Mouse (Mus musculus): Measurements from ENCODE around the gene Efna4. TPM values are rescaled to one million over a fixed set of nuclear protein-coding genes. Genes with fewer than 3 reads are reported as not detected.

Efna4 gene
- polyA plus RNA-seq, 1 experiment from 2014 or later: 20.6 TPM

- no peak overlapping the region for H3K27ac ChIP-seq (ENCODE audit: low read depth, low read length)
- ATAC-seq (ENCODE audit: low FRiP score) (no peak), DNase-seq (ENCODE audit: low spot score) (no peak)
- WGBS: 50% methylated on average over 3 of the region's 3 CpGs
- H3K9ac ChIP-seq (ENCODE audit: low read depth, low read length): no peak overlapping the region
- H3K4me1 ChIP-seq (replicated peaks; ENCODE audit: control insufficient read depth, insufficient read depth, low read length): peaks cover 17% of the 10 kb centered on the region
- peak overlapping the region; percentile 5; the same call in 1 of the 2 replicates for H3K4me2 ChIP-seq (replicated peaks; ENCODE audit: low read depth, low read length)
- no peaks in the 10 kb centered on the region for H3K9me3 ChIP-seq (ENCODE audit: control insufficient read depth, low read length)
- H3K36me3 ChIP-seq (ENCODE audit: control insufficient read depth, insufficient read depth, low read length): 0 out of 2 replicates have a peak, but pooled peaks cover 6% of the 10 kb centered on the region
- H3K4me3 ChIP-seq (ENCODE audit: low read depth, low read length): no peak overlapping the region
- H3K27me3 ChIP-seq (ENCODE audit: control insufficient read depth, insufficient read depth, low read length): no peaks in the 10 kb centered on the region
Observed at GRCm38 (mm10) chr3:89330346-89330745, 7.5 kb downstream of the Efna4 start.

DNA sequence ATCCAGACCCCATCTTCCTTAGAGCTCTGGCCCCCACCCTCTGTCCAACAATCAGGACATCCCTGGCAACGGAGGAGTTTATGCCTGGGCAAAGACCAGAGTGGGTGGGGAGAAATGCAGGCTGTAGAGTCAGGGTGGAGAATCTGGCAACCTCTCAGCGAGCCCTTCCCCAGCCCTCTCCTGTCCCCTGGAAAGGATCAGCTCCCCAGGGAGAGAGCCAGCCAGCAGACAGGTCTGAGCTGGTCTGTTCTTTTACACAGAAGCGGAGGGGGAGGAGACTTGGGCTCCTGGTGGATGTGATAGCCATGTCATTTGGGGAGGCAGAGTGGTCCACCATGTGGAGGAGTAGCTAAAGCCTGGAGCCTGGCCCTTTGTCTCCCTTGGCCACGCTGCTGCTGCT is 9.2 kb downstream of the Efna4 start:
- 20% methylated on average over 4 of the region's 4 CpGs for WGBS
- no peak overlapping the region for H3K27ac ChIP-seq (ENCODE audit: low read depth, low read length)
- no peak for DNase-seq (ENCODE audit: low spot score)

DNA sequence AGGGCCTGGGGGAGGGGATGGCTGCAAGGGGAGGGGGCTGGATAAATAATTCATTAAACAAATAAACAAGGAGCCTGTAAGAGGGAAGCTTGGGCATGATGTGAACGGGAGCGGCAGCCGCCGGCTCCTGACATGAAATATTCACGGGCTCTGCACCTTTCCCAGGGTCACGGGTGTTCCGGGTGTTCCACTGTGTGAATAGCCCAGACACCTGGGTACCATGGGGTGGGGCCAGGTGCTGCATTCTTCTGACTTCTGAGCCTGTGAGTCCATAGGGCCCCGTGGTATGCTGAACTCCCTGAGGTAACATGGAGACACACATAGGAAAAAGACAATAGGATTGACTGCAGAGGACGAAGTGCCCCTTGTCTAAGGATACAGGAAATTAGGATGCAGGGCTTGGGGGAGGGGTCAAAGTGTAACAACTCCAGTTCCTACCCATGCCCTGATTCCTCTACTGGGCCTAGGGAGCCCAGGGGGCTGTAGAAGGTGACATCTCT is 10.4 kb downstream of the Efna4 start:
- Histone ChIP-seq H3K27me3 (ENCODE audit: control insufficient read depth, insufficient read depth, low read length) (no peaks in the 10 kb centered on the region; the same call in none of the 2 replicates), H3K4me1 (replicated peaks; ENCODE audit: control insufficient read depth, insufficient read depth, low read length) (peaks cover 12% of the 10 kb centered on the region), H3K4me3 (ENCODE audit: low read depth, low read length) (no peak overlapping the region), H3K9ac (ENCODE audit: low read depth, low read length) (no peak overlapping the region), H3K36me3 (ENCODE audit: control insufficient read depth, insufficient read depth, low read length) (no peaks in the 10 kb centered on the region), H3K4me2 (replicated peaks; ENCODE audit: low read depth, low read length) (no peak overlapping the region), H3K9me3 (ENCODE audit: control insufficient read depth, low read length) (no peaks in the 10 kb centered on the region), H3K27ac (ENCODE audit: low read depth, low read length) (peak overlapping the region; percentile 49)
- DNase-seq (ENCODE audit: low spot score): peak; percentile 22
- 48% methylated on average over 9 of the region's 9 CpGs for WGBS
- peak; percentile 8; the same call in 1 of the 2 replicates for ATAC-seq (ENCODE audit: low FRiP score)

More for the DNA sequence above, 9.2 kb downstream of the Efna4 start:
- no peak overlapping the region for H3K4me2 ChIP-seq (replicated peaks; ENCODE audit: low read depth, low read length)
- H3K27me3 ChIP-seq (ENCODE audit: control insufficient read depth, insufficient read depth, low read length): no peaks in the 10 kb centered on the region; the same call in 1 of the 2 replicates
- no peak for ATAC-seq (ENCODE audit: low FRiP score)
- no peak overlapping the region for H3K9ac ChIP-seq (ENCODE audit: low read depth, low read length)
- H3K4me1 ChIP-seq (replicated peaks; ENCODE audit: control insufficient read depth, insufficient read depth, low read length): peaks cover 17% of the 10 kb centered on the region
- no peak overlapping the region for H3K4me3 ChIP-seq (ENCODE audit: low read depth, low read length)
- no peaks in the 10 kb centered on the region for H3K36me3 ChIP-seq (ENCODE audit: control insufficient read depth, insufficient read depth, low read length)
- no peaks in the 10 kb centered on the region for H3K9me3 ChIP-seq (ENCODE audit: control insufficient read depth, low read length)

GRCm38 (mm10) chr3:89325882-89326281 is 11.9 kb downstream of the Efna4 start:
- Histone ChIP-seq H3K36me3 (ENCODE audit: control insufficient read depth, insufficient read depth, low read length) (no peaks in the 10 kb centered on the region), H3K27me3 (ENCODE audit: control insufficient read depth, insufficient read depth, low read length) (peaks cover 7% of the 10 kb centered on the region), H3K9ac (ENCODE audit: low read depth, low read length) (no peak overlapping the region), H3K4me3 (ENCODE audit: low read depth, low read length) (no peak overlapping the region), H3K4me1 (replicated peaks; ENCODE audit: control insufficient read depth, insufficient read depth, low read length) (peaks cover 12% of the 10 kb centered on the region), H3K9me3 (ENCODE audit: control insufficient read depth, low read length) (no peaks in the 10 kb centered on the region), H3K27ac (ENCODE audit: low read depth, low read length) (no peak overlapping the region), H3K4me2 (replicated peaks; ENCODE audit: low read depth, low read length) (no peak overlapping the region)
- ATAC-seq (ENCODE audit: low FRiP score) (no peak), DNase-seq (ENCODE audit: low spot score) (no peak)
- WGBS: 92% methylated on average over 8 of the region's 8 CpGs

DNA sequence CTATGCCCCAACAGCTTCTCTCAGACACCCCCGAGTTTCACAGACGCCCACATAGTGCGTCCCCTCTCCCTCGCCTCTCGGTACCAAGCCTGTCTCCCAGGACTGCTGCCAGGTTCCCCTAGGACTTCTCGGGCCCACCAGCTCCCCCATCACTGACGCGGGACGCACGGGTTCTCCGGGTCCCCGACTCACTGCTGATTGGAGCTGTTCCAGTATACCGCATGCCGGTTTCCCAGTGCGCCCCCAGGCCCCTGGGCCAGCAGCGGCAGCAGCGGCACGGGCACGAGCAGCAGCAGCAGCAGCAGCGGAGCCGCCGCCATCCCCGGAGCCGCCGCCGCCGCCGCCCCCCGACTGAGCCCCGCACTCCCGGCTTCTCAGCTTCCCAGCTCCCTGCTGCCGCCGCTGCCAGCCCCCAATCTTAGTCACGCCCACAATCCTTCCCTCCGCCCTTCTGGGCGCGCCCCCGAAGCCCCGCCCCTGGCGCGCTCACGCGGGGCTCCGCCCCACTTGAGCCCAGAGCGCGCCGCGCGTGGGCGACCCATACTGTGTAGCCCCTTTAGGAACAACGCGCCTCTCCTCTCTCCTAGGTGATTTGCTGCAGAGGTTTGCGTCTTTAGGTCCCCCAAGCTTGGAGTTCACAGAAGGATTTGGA is 15.2 kb downstream of the Efna4 start, which contains the start of gene Efna3:
Gene Efna3, minus strand, starts transcription at position 452 of the 652 bp plus-strand sequence.
- Histone ChIP-seq H3K9me3 (ENCODE audit: control insufficient read depth, low read length) (no peaks in the 10 kb centered on the region), H3K27ac (ENCODE audit: low read depth, low read length) (peak within 1 kb of the TSS; percentile 86), H3K4me3 (ENCODE audit: low read depth, low read length) (peak within 1 kb of the TSS; percentile 40), H3K4me1 (replicated peaks; ENCODE audit: control insufficient read depth, insufficient read depth, low read length) (peaks cover 24% of the 10 kb centered on the region), H3K36me3 (ENCODE audit: control insufficient read depth, insufficient read depth, low read length) (no peaks in the 10 kb centered on the region), H3K27me3 (ENCODE audit: control insufficient read depth, insufficient read depth, low read length) (peaks cover 37% of the 10 kb centered on the region), H3K9ac (ENCODE audit: low read depth, low read length) (peak within 1 kb of the TSS; percentile 60), H3K4me2 (replicated peaks; ENCODE audit: low read depth, low read length) (peak within 1 kb of the TSS; percentile 60)
- ATAC-seq (ENCODE audit: low FRiP score): peak; percentile 14; the same call in 1 of the 2 replicates
- under 1% methylated on average over 48 of the region's 53 CpGs for WGBS
- peak; percentile 88 for DNase-seq (ENCODE audit: low spot score)

GRCm38 (mm10) chr3:89322131-89322500 is 15.7 kb downstream of the Efna4 start:
- Histone ChIP-seq H3K9me3 (ENCODE audit: control insufficient read depth, low read length) (no peaks in the 10 kb centered on the region), H3K4me2 (replicated peaks; ENCODE audit: low read depth, low read length) (peak overlapping the region; percentile 60), H3K9ac (ENCODE audit: low read depth, low read length) (peak overlapping the region; percentile 60; the same call in 1 of the 2 replicates), H3K36me3 (ENCODE audit: control insufficient read depth, insufficient read depth, low read length) (no peaks in the 10 kb centered on the region), H3K27ac (ENCODE audit: low read depth, low read length) (0 out of 2 replicates have a peak overlapping the region, but pooled peaks have one; percentile 0), H3K4me3 (ENCODE audit: low read depth, low read length) (peak overlapping the region; percentile 40), H3K27me3 (ENCODE audit: control insufficient read depth, insufficient read depth, low read length) (peaks cover 39% of the 10 kb centered on the region), H3K4me1 (replicated peaks; ENCODE audit: control insufficient read depth, insufficient read depth, low read length) (peaks cover 24% of the 10 kb centered on the region)
- peak; percentile 53 for DNase-seq (ENCODE audit: low spot score)
- ATAC-seq (ENCODE audit: low FRiP score): 0 out of 2 replicates have a peak, but pooled peaks have one; percentile 0
- 2% methylated on average over 14 of the region's 14 CpGs for WGBS

DNA sequence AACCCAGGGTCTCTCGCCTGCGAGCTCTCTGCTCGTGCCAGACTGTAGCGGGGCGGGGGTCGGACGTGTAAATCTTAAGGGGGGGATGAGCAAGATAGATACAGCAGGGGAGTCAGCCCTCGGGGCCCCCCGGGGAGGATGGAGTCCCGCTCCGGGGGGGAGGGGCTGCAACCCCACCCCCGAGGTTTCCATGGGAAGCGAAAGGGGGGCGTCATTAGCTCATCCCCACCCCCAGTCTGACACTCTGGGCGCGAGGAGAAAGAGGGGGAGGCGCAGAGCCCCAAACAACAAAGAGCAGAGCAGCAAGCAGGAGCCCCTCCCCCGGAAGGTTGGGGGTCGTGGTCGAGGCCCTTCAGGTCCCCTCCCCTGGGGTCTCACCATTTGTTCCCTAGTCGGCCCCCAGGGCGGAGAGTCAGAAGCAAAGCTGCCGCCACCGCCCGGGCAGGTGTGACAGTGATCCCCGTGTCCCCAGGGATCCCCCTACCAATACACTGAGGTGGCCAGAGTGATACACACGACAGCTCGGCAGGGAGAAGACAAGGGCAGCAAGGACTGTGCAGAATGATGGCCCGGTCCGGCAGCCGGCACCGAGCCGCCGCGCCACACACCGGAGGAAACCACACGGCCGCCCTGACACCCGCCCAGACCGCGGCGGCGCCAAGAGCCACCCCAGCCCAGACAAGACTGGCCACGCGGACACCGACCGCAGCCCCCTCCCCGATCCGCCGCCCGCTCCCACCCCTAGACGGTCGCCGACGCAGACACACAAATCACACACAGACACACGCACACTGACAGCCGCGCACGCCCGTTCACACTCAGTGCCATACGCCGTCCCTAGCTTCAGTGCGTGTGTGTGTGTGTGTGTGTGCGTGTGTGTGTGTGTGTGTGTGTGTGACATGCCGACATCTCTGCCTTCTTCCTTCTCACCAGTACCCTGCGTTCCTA is 16.4 kb downstream of the Efna4 start:
- peak overlapping the region; percentile 40 for H3K4me3 ChIP-seq (ENCODE audit: low read depth, low read length)
- H3K27me3 ChIP-seq (ENCODE audit: control insufficient read depth, insufficient read depth, low read length): peaks cover 39% of the 10 kb centered on the region
- H3K9me3 ChIP-seq (ENCODE audit: control insufficient read depth, low read length): no peaks in the 10 kb centered on the region
- 2% methylated on average over 45 of the region's 66 CpGs for WGBS
- peak overlapping the region; percentile 86 for H3K27ac ChIP-seq (ENCODE audit: low read depth, low read length)
- H3K4me1 ChIP-seq (replicated peaks; ENCODE audit: control insufficient read depth, insufficient read depth, low read length): peaks cover 21% of the 10 kb centered on the region
- H3K36me3 ChIP-seq (ENCODE audit: control insufficient read depth, insufficient read depth, low read length): no peaks in the 10 kb centered on the region
- peak overlapping the region; percentile 60 for H3K9ac ChIP-seq (ENCODE audit: low read depth, low read length)
- peak overlapping the region; percentile 60 for H3K4me2 ChIP-seq (replicated peaks; ENCODE audit: low read depth, low read length)
- ATAC-seq (ENCODE audit: low FRiP score) (peak; percentile 36; the same call in 1 of the 2 replicates), DNase-seq (ENCODE audit: low spot score) (peak; percentile 62)

- peak overlapping the region; percentile 60 for H3K9ac ChIP-seq (ENCODE audit: low read depth, low read length)
- H3K4me1 ChIP-seq (replicated peaks; ENCODE audit: control insufficient read depth, insufficient read depth, low read length): peaks cover 25% of the 10 kb centered on the region
- DNase-seq (ENCODE audit: low spot score): peak; percentile 78
- peak overlapping the region; percentile 40 for H3K4me3 ChIP-seq (ENCODE audit: low read depth, low read length)
- H3K9me3 ChIP-seq (ENCODE audit: control insufficient read depth, low read length): no peaks in the 10 kb centered on the region
- H3K27ac ChIP-seq (ENCODE audit: low read depth, low read length): peak overlapping the region; percentile 86
- no peaks in the 10 kb centered on the region for H3K36me3 ChIP-seq (ENCODE audit: control insufficient read depth, insufficient read depth, low read length)
- peak overlapping the region; percentile 60 for H3K4me2 ChIP-seq (replicated peaks; ENCODE audit: low read depth, low read length)
- under 1% methylated on average over 38 of the region's 41 CpGs for WGBS
- peak; percentile 17 for ATAC-seq (ENCODE audit: low FRiP score)
- peaks cover 45% of the 10 kb centered on the region for H3K27me3 ChIP-seq (ENCODE audit: control insufficient read depth, insufficient read depth, low read length)
Observed at GRCm38 (mm10) chr3:89320581-89321182, 17.1 kb downstream of the Efna4 start.
